Mouse (Mus musculus): ENCODE measurements around the gene Gna11. TPM values are rescaled to one million over a fixed set of nuclear protein-coding genes. Genes with fewer than 3 reads are reported as not detected.
A peak's percentile ranks its signal among the peaks of the same experiment; 100 is the strongest.

The Gna11 gene
- total RNA-seq, 2 experiments from 2014 or later: 79.2 to 84.2 TPM

GRCm38 (mm10) chr10:81485060-81485449 is 59.9 kb downstream of the Gna11 start:
- no peak for DNase-seq

- DNase-seq: no peak
These were observed 60.4 kb downstream of the Gna11 start for GRCm38 (mm10) chr10:81484441-81485059.

GRCm38 (mm10) chr10:81483983-81484382 is 61.0 kb downstream of the Gna11 start:
- no peak for DNase-seq

GRCm38 (mm10) chr10:81482533-81482889 is 62.5 kb downstream of the Gna11 start, which contains the start of gene Celf5:
Gene Celf5 (minus strand): TSS chr10:81482709.
- peak; percentile 63 to 75 for DNase-seq

GRCm38 (mm10) chr10:81481605-81482532 is 63.1 kb downstream of the Gna11 start:
- no peak for DNase-seq

Small RNA genes within 50 kb of the gene (microRNA-seq; reads per million reads assigned to microRNA genes)
- gene Gm25595: not detected

Other genes starting within 250 kb of the Gna11 start
- gene Cactin, start 224.1 kb downstream of the Gna11 start, total RNA-seq (2021): 10 to 100 TPM; 37.9 to 39.1 TPM
- 10 to 100 TPM; 53.2 to 53.9 TPM for gene Tbxa2r, start 216.5 kb downstream of the Gna11 start, total RNA-seq (2021)
- 1 to 10 TPM; 3.5 to 7.7 TPM for gene Gipc3, start 201.9 kb downstream of the Gna11 start, total RNA-seq (2021)
- gene Hmg20b, start 194.7 kb downstream of the Gna11 start, total RNA-seq (2021): 10 to 100 TPM; 88.9 to 92.3 TPM
- gene Mfsd12, start 187.7 kb downstream of the Gna11 start, total RNA-seq (2021): 10 to 100 TPM; 16.7 to 22.7 TPM
- 1 to 10 TPM; 1.0 to 3.1 TPM for gene 4930404N11Rik, start 179.4 kb downstream of the Gna11 start, total RNA-seq (2021)
- gene Fzr1, start 166.7 kb downstream of the Gna11 start, total RNA-seq (2021): 10 to 100 TPM; 37.8 to 49.0 TPM
- 10 to 100 TPM; 48.9 to 54.0 TPM for gene Dohh, start 160.8 kb downstream of the Gna11 start, total RNA-seq (2021)
- gene Gm48551, start 160.7 kb downstream of the Gna11 start, total RNA-seq (2021): 1 to 10 TPM; 1.1 to 1.7 TPM
- 1 to 10 TPM in 1 of 2 experiments, not detected in 1; 1.5 TPM for gene Gm48552, start 156.2 kb downstream of the Gna11 start, total RNA-seq (2021)
- 1 to 10 TPM; 1.2 to 1.6 TPM for gene Smim24, start 152.1 kb downstream of the Gna11 start, total RNA-seq (2021)
- 100 to 1,000 TPM in 1 of 2 experiments, 10 to 100 TPM in 1; 93.2 to 114 TPM for gene Nfic, start 89.6 kb downstream of the Gna11 start, total RNA-seq (2021)
- 1 to 10 TPM in 1 of 2 experiments, under 1 TPM in 1; 0.20 to 1.2 TPM for gene Celf5, start 62.5 kb downstream of the Gna11 start, total RNA-seq (2021)
- 100 to 1,000 TPM; 123 to 125 TPM for gene Ncln, start 48.8 kb downstream of the Gna11 start, total RNA-seq (2021)
- gene S1pr4, start 45.1 kb downstream of the Gna11 start, total RNA-seq (2021): 1 to 10 TPM; 1.1 to 1.2 TPM
- gene Gna15, start 21.0 kb downstream of the Gna11 start, total RNA-seq (2021): 1 to 10 TPM; 1.0 to 1.3 TPM
- 1,000 to 10,000 TPM in 1 of 2 experiments, 100 to 1,000 TPM in 1; 897 to 1,114 TPM for gene Aes, start 14.3 kb upstream of the Gna11 start, total RNA-seq (2021)
- 10 to 100 TPM; 30.1 to 65.0 TPM for gene Tle2, start 29.4 kb upstream of the Gna11 start, total RNA-seq (2021)
- gene Tle6, start 55.9 kb upstream of the Gna11 start, total RNA-seq (2021): 10 to 100 TPM; 19.2 to 38.3 TPM
- gene BC025920, start 61.1 kb upstream of the Gna11 start, total RNA-seq (2021): 1 to 10 TPM in 1 of 2 experiments, under 1 TPM in 1; 0.70 to 1.1 TPM
- gene Sirt6, start 82.6 kb upstream of the Gna11 start, total RNA-seq (2021): 10 to 100 TPM; 17.6 to 20.8 TPM
- 10 to 100 TPM; 19.2 to 19.7 TPM for gene Ankrd24, start 83.3 kb upstream of the Gna11 start, total RNA-seq (2021)
- gene Gm10778, start 103.9 kb upstream of the Gna11 start, total RNA-seq (2021): 1 to 10 TPM; 2.7 to 3.5 TPM
- gene Zfp433, start 159.6 kb upstream of the Gna11 start, total RNA-seq (2021): 1 to 10 TPM; 5.1 to 5.7 TPM
- gene Gm3055, start 226.0 kb upstream of the Gna11 start, total RNA-seq (2021): 1 to 10 TPM; 2.3 to 2.8 TPM

Data from adrenal gland, postnatal 36 days (tissue).